Mouse (Mus musculus): ENCODE results near the gene Gna12. TPM values are rescaled to one million over a fixed set of nuclear protein-coding genes. Genes with fewer than 3 reads are reported as not detected.

Gna12 gene
- polyA plus RNA-seq (2015; fragmentation: Nextera tagmentation; extraction: Ambion mirVana), result 37.9 and 53.4 TPM in 2 replicates

- WGBS, result under 1% methylated on average over 48 of the region's 49 CpGs
- H3K4me2 ChIP-seq, result peak within 1 kb of the TSS; percentile 88
- peaks cover 39% of the 10 kb centered on the region for H3K4me1 ChIP-seq (replicated peaks)
- H3K27ac ChIP-seq, result peak within 1 kb of the TSS; percentile 86
- H3K36me3 ChIP-seq, result no peaks in the 10 kb centered on the region
- H3K27me3 ChIP-seq, result no peaks in the 10 kb centered on the region
- no peaks in the 10 kb centered on the region for H3K9me3 ChIP-seq (replicated peaks)
- H3K9ac ChIP-seq, result peak within 1 kb of the TSS; percentile 90
- peak; percentile 98 for ATAC-seq (replicated peaks; ENCODE audit: insufficient number of reproducible peaks, insufficient read depth, low FRiP score, low read depth)
- peak within 1 kb of the TSS; percentile 92 for H3K4me3 ChIP-seq
Observed at GRCm38 (mm10) chr5:140830314-140831063, at the start of gene Gna12. Gene Gna12, minus strand, starts transcription at chr5:140830431.

GRCm38 (mm10) chr5:140878644-140879043, 48.4 kb upstream of the Gna12 start:
- H3K4me1 ChIP-seq (replicated peaks), result 0 out of 2 replicates have a peak, but pooled peaks cover under 1% of the 10 kb centered on the region

GRCm38 (mm10) chr5:140873736-140874307, 43.6 kb upstream of the Gna12 start:
- H3K27ac ChIP-seq, result no peak overlapping the region
- no peak overlapping the region for H3K4me3 ChIP-seq
- no peak overlapping the region for H3K9ac ChIP-seq
- no peaks in the 10 kb centered on the region for H3K9me3 ChIP-seq (replicated peaks)
- H3K36me3 ChIP-seq, result no peaks in the 10 kb centered on the region
- H3K4me1 ChIP-seq (replicated peaks), result peaks cover 23% of the 10 kb centered on the region
- ATAC-seq (replicated peaks; ENCODE audit: insufficient number of reproducible peaks, insufficient read depth, low FRiP score, low read depth), result no peak
- H3K27me3 ChIP-seq, result peaks cover 5% of the 10 kb centered on the region; the same call in 1 of the 2 replicates
- 66% methylated on average over 6 of the region's 6 CpGs for WGBS
- peak overlapping the region; percentile 57 for H3K4me2 ChIP-seq

More at GRCm38 (mm10) chr5:140878644-140879043, 48.4 kb upstream of the Gna12 start:
- ATAC-seq (replicated peaks; ENCODE audit: insufficient number of reproducible peaks, insufficient read depth, low FRiP score, low read depth), result no peak
- no peak overlapping the region for H3K27ac ChIP-seq
- H3K9me3 ChIP-seq (replicated peaks), result no peaks in the 10 kb centered on the region
- no peak overlapping the region for H3K9ac ChIP-seq
- WGBS, result 67% methylated on average over 6 of the region's 6 CpGs
- H3K4me2 ChIP-seq, result no peak overlapping the region
- no peaks in the 10 kb centered on the region for H3K27me3 ChIP-seq
- H3K4me3 ChIP-seq, result no peak overlapping the region
- no peaks in the 10 kb centered on the region for H3K36me3 ChIP-seq

- no peak for ATAC-seq (replicated peaks; ENCODE audit: insufficient number of reproducible peaks, insufficient read depth, low FRiP score, low read depth)
- no peaks in the 10 kb centered on the region for H3K9me3 ChIP-seq (replicated peaks)
- H3K27ac ChIP-seq, result peak overlapping the region; percentile 31; the same call in 1 of the 2 replicates
- H3K27me3 ChIP-seq, result peaks cover 5% of the 10 kb centered on the region; the same call in 1 of the 2 replicates
- peak overlapping the region; percentile 13; the same call in 1 of the 2 replicates for H3K4me3 ChIP-seq
- WGBS, result 12% methylated on average over 18 of the region's 18 CpGs
- 0 out of 2 replicates have a peak overlapping the region, but pooled peaks have one; percentile 9 for H3K9ac ChIP-seq
- H3K4me1 ChIP-seq (replicated peaks), result peaks cover 23% of the 10 kb centered on the region
- peak overlapping the region; percentile 57 for H3K4me2 ChIP-seq
- no peaks in the 10 kb centered on the region for H3K36me3 ChIP-seq
Observed at GRCm38 (mm10) chr5:140873039-140873551, 42.9 kb upstream of the Gna12 start.

- ATAC-seq (replicated peaks; ENCODE audit: insufficient number of reproducible peaks, insufficient read depth, low FRiP score, low read depth), result peak; percentile 54; the same call in 1 of the 2 replicates
- Histone ChIP-seq H3K9me3 (replicated peaks) (no peaks in the 10 kb centered on the region), H3K4me3 (0 out of 2 replicates have a peak overlapping the region, but pooled peaks have one; percentile 13), H3K4me1 (replicated peaks) (peaks cover 23% of the 10 kb centered on the region), H3K4me2 (peak overlapping the region; percentile 57), H3K27me3 (peaks cover 5% of the 10 kb centered on the region; the same call in 1 of the 2 replicates), H3K36me3 (no peaks in the 10 kb centered on the region), H3K27ac (peak overlapping the region; percentile 31; the same call in 1 of the 2 replicates), H3K9ac (no peak overlapping the region)
- 27% methylated on average over 11 of the region's 11 CpGs for WGBS
Observed at GRCm38 (mm10) chr5:140872532-140873038, 42.4 kb upstream of the Gna12 start.

- 69% methylated on average over 6 of the region's 6 CpGs for WGBS
- ATAC-seq (replicated peaks; ENCODE audit: insufficient number of reproducible peaks, insufficient read depth, low FRiP score, low read depth), result no peak
- Histone ChIP-seq H3K4me3 (no peak overlapping the region), H3K9ac (no peak overlapping the region), H3K4me2 (no peak overlapping the region), H3K27ac (no peak overlapping the region), H3K4me1 (replicated peaks) (peaks cover 23% of the 10 kb centered on the region), H3K9me3 (replicated peaks) (no peaks in the 10 kb centered on the region), H3K36me3 (no peaks in the 10 kb centered on the region), H3K27me3 (peaks cover 5% of the 10 kb centered on the region; the same call in 1 of the 2 replicates)
Observed at GRCm38 (mm10) chr5:140871241-140871640, 41.0 kb upstream of the Gna12 start.

GRCm38 (mm10) chr5:140869034-140869433, 38.8 kb upstream of the Gna12 start:
- no peaks in the 10 kb centered on the region for H3K36me3 ChIP-seq
- no peaks in the 10 kb centered on the region for H3K9me3 ChIP-seq (replicated peaks)
- peaks cover 23% of the 10 kb centered on the region for H3K4me1 ChIP-seq (replicated peaks)
- peaks cover 5% of the 10 kb centered on the region; the same call in 1 of the 2 replicates for H3K27me3 ChIP-seq
- no peak overlapping the region for H3K9ac ChIP-seq
- no peak overlapping the region for H3K4me2 ChIP-seq
- 64% methylated on average over 2 of the region's 2 CpGs for WGBS
- no peak for ATAC-seq (replicated peaks; ENCODE audit: insufficient number of reproducible peaks, insufficient read depth, low FRiP score, low read depth)
- H3K27ac ChIP-seq, result no peak overlapping the region
- no peak overlapping the region for H3K4me3 ChIP-seq

GRCm38 (mm10) chr5:140859730-140860129, 29.5 kb upstream of the Gna12 start:
- Histone ChIP-seq H3K4me3 (no peak overlapping the region), H3K9ac (no peak overlapping the region), H3K9me3 (replicated peaks) (no peaks in the 10 kb centered on the region), H3K4me1 (replicated peaks) (no peaks in the 10 kb centered on the region), H3K27me3 (0 out of 2 replicates have a peak, but pooled peaks cover 6% of the 10 kb centered on the region), H3K27ac (no peak overlapping the region), H3K36me3 (no peaks in the 10 kb centered on the region), H3K4me2 (no peak overlapping the region)
- no peak for ATAC-seq (replicated peaks; ENCODE audit: insufficient number of reproducible peaks, insufficient read depth, low FRiP score, low read depth)
- 85% methylated on average over 5 of the region's 5 CpGs for WGBS

- 0 out of 2 replicates have a peak, but pooled peaks cover 6% of the 10 kb centered on the region for H3K27me3 ChIP-seq
- no peaks in the 10 kb centered on the region for H3K9me3 ChIP-seq (replicated peaks)
- H3K4me1 ChIP-seq (replicated peaks), result no peaks in the 10 kb centered on the region
- ATAC-seq (replicated peaks; ENCODE audit: insufficient number of reproducible peaks, insufficient read depth, low FRiP score, low read depth), result no peak
- WGBS, result 70% methylated on average over 3 of the region's 3 CpGs
- no peak overlapping the region for H3K9ac ChIP-seq
- no peak overlapping the region for H3K27ac ChIP-seq
- H3K36me3 ChIP-seq, result no peaks in the 10 kb centered on the region
- no peak overlapping the region for H3K4me2 ChIP-seq
- no peak overlapping the region for H3K4me3 ChIP-seq
Observed at GRCm38 (mm10) chr5:140858335-140858734, 28.1 kb upstream of the Gna12 start.

GRCm38 (mm10) chr5:140857432-140858154, 27.4 kb upstream of the Gna12 start:
- Histone ChIP-seq H3K27ac (no peak overlapping the region), H3K27me3 (0 out of 2 replicates have a peak, but pooled peaks cover 6% of the 10 kb centered on the region), H3K4me2 (no peak overlapping the region), H3K9me3 (replicated peaks) (no peaks in the 10 kb centered on the region), H3K4me1 (replicated peaks) (no peaks in the 10 kb centered on the region), H3K36me3 (no peaks in the 10 kb centered on the region), H3K9ac (no peak overlapping the region), H3K4me3 (no peak overlapping the region)
- ATAC-seq (replicated peaks; ENCODE audit: insufficient number of reproducible peaks, insufficient read depth, low FRiP score, low read depth), result no peak
- WGBS, result 51% methylated on average over 8 of the region's 8 CpGs
